8 mouse cellular contexts compared by ENCODE assay signal in the genomic region with DNA sequence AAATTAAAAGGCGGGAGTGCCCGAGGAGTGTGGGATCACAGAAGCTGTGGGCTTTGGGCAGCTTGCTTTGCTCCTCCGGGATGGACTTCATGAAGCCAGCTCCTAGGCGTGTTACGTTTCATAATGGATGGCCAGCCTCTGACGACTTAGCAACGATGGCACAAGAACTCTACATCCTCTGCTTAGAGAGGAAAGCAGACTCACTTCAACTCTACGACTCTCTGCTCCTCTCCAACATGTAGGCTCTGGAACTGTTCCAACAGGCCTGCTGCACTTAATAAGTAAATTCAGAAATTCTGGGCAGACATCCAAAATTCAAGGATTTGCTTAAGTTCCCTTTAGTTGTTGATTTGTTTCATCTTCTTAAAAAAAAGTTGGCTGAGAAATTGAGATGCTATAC.
DNase-seq lines count a peak whose midpoint lies in the region; ATAC-seq lines count a peak whose summit lies in the region.

No protein-coding gene starts in this region.

- H3K27me3 ChIP-seq in hindbrain, embryonic 15.5 days, result no peaks in the 10 kb centered on the region
- no peaks in the 10 kb centered on the region for H3K27me3 ChIP-seq in hindbrain, embryonic 10.5 days (ENCODE audit: insufficient read depth, poor library complexity, severe bottlenecking)

- H3K36me3 ChIP-seq in hindbrain, embryonic 15.5 days, result no peaks in the 10 kb centered on the region
- no peaks in the 10 kb centered on the region for H3K36me3 ChIP-seq in hindbrain, embryonic 10.5 days

- no peak overlapping the region for H3K4me3 ChIP-seq in hindbrain, embryonic 15.5 days
- H3K4me3 ChIP-seq in hindbrain, embryonic 10.5 days, result no peak overlapping the region

- DNase-seq in hindbrain, embryonic 10.5 days (ENCODE audit: low spot score), result no peak
- DNase-seq in 3T3-L1 (ENCODE audit: low read depth, low spot score) (peak; percentile 71), MEL-GATA-1-ER (ENCODE audit: extremely low read depth, low read depth) (peak; percentile 4)
- peak; percentile 58 for DNase-seq in kidney, postnatal 10 days
- DNase-seq in Muller cell, postnatal 12 days (ENCODE audit: inconsistent ontology term), result no peak
- no peak for DNase-seq in ovary, adult 18-20 months (ENCODE audit: low spot score)
- DNase-seq in urinary bladder, postnatal 14 days (ENCODE audit: low spot score), result no peak

- H3K4me1 ChIP-seq in hindbrain, embryonic 15.5 days (replicated peaks), result 0 out of 2 replicates have a peak, but pooled peaks cover 4% of the 10 kb centered on the region
- peaks cover 8% of the 10 kb centered on the region; the same call in 1 of the 2 replicates for H3K4me1 ChIP-seq in hindbrain, embryonic 10.5 days (replicated peaks)

- no peak overlapping the region for H3K9ac ChIP-seq in hindbrain, embryonic 15.5 days

- H3K27ac ChIP-seq in hindbrain, embryonic 15.5 days (replicated peaks), result no peak overlapping the region
- H3K27ac ChIP-seq in hindbrain, embryonic 10.5 days, result no peak overlapping the region

- H3K4me2 ChIP-seq in hindbrain, embryonic 15.5 days, result no peak overlapping the region

- WGBS in hindbrain, embryonic 15.5 days, result 66% methylated on average over 8 of the region's 8 CpGs
- WGBS in hindbrain, embryonic 10.5 days, result 90% methylated on average over 8 of the region's 8 CpGs

- ATAC-seq in hindbrain, embryonic 15.5 days (ENCODE audit: low FRiP score, low read depth), result 0 out of 2 replicates have a peak, but pooled peaks have one; percentile 38

- no peaks in the 10 kb centered on the region for H3K9me3 ChIP-seq in hindbrain, embryonic 15.5 days
- H3K9me3 ChIP-seq in hindbrain, embryonic 10.5 days, result no peaks in the 10 kb centered on the region

Comparison
In these comparisons a context has a peak if more than half of its experiments do, and no peak if none do; other contexts are left out.
1. DNase-seq: peak in 3T3-L1 (single experiment), MEL-GATA-1-ER (single experiment) and kidney, postnatal 10 days (single experiment); none in hindbrain, embryonic 10.5 days (single experiment), Muller cell, postnatal 12 days (single experiment), ovary, adult 18-20 months (single experiment) and urinary bladder, postnatal 14 days (single experiment).